Mouse (Mus musculus) spleen, adult 2 months (tissue): ENCODE measurements around the gene Dnase1.

Source experiments
- CTCF ChIP-seq: fragments of 200-500 bp; IDR thresholded peaks from 2 replicates; pipeline ENCODE4 v1.5.1; 2011; ENCODE audit warnings: mild to moderate bottlenecking, inconsistent platforms; ENCODE audit not compliant: insufficient read depth, insufficient read length, insufficient replicate concordance; ENCODE audit errors: extremely low read depth
- POLR2A ChIP-seq: fragments of 200-500 bp; IDR thresholded peaks from 2 replicates; pipeline ENCODE4 v1.6.1; 2011; ENCODE audit warnings: low read depth, low read length, inconsistent platforms

DNA sequence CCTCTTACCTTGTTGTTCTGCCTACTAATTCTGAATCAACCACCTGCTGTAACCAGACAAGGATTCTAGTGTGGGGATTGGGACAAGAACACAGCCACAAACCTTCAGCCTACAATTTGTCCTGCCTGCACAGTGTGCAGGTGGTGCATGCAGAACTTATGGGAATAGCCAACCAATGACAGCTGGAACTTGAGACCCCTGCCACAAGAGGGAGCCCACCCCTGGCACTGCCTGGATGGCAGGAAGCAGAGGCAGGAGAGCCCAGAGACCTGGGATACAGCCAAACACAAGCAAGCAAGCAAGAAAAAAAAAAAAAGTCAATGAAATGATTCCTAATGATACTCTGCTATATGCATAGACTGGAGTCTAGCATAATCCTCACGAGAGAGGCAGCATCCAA is 15.5 kb upstream of the Dnase1 start:
- TF ChIP-seq CTCF (no peak), POLR2A (no peak)
